Mouse (Mus musculus) megakaryocyte-erythroid progenitor cell, adult 5-6 weeks (primary cell): ENCODE data around the gene Plxdc2. TPM values are rescaled to one million over a fixed set of nuclear protein-coding genes. Genes with fewer than 3 reads are reported as not detected.

Experiments used
- ATAC-seq: replicated peaks from 2 replicates; pipeline ENCODE4 v1.8.0; 2016; ENCODE audit warnings: mild to moderate bottlenecking, inconsistent platforms; ENCODE audit not compliant: severe bottlenecking, poor library complexity, low FRiP score, low TSS enrichment
- total RNA-seq, 2 experiments: library from RNA; stranded (forward) in 1 of 2; stranded (reverse) in 1 of 2; fragments of 200-1000, 215-1000 nt in 1 of 2; fragments of >200 nt in 1 of 2; fragmentation: Nextera tagmentation in 1 of 2; gene quantifications; 2 replicates each; pipeline ENCODE4 v1.2.3; 2014 to 2017

Gene Plxdc2
- total RNA-seq, 2 experiments from 2014 or later = 0.61 to 1.3 TPM

GRCm38 (mm10) chr2:16398896-16399295, 42.8 kb downstream of the Plxdc2 start:
- ATAC-seq = no peak

- ATAC-seq = no peak
These were observed 50.4 kb downstream of the Plxdc2 start for GRCm38 (mm10) chr2:16406508-16406907.

- no peak for ATAC-seq
These were observed 58.4 kb downstream of the Plxdc2 start for GRCm38 (mm10) chr2:16414340-16414976.

- no peak for ATAC-seq
These were observed 82.9 kb downstream of the Plxdc2 start for GRCm38 (mm10) chr2:16439030-16439429.

- no peak for ATAC-seq
These were observed 86.5 kb downstream of the Plxdc2 start for GRCm38 (mm10) chr2:16442643-16443042.

- no peak for ATAC-seq
These were observed 91.8 kb downstream of the Plxdc2 start for GRCm38 (mm10) chr2:16447936-16448335.

- ATAC-seq = no peak
These were observed 94.9 kb downstream of the Plxdc2 start for GRCm38 (mm10) chr2:16450838-16451665.

- no peak for ATAC-seq
These were observed 95.5 kb downstream of the Plxdc2 start for GRCm38 (mm10) chr2:16451666-16452009.

- no peak for ATAC-seq
These were observed 96.0 kb downstream of the Plxdc2 start for GRCm38 (mm10) chr2:16452080-16452479.

GRCm38 (mm10) chr2:16456264-16456780, 100.2 kb downstream of the Plxdc2 start:
- ATAC-seq = no peak

- no peak for ATAC-seq
These were observed 103.4 kb downstream of the Plxdc2 start for GRCm38 (mm10) chr2:16459490-16459889.

- no peak for ATAC-seq
These were observed 114.0 kb downstream of the Plxdc2 start for GRCm38 (mm10) chr2:16470099-16470498.

- no peak for ATAC-seq
These were observed 127.8 kb downstream of the Plxdc2 start for GRCm38 (mm10) chr2:16483943-16484342.

- no peak for ATAC-seq
These were observed 129.9 kb downstream of the Plxdc2 start for GRCm38 (mm10) chr2:16485970-16486369.

- ATAC-seq = no peak
These were observed 135.1 kb downstream of the Plxdc2 start for GRCm38 (mm10) chr2:16491242-16491641.

- no peak for ATAC-seq
These were observed 146.7 kb downstream of the Plxdc2 start for GRCm38 (mm10) chr2:16502843-16503242.

GRCm38 (mm10) chr2:16507540-16508230, 151.6 kb downstream of the Plxdc2 start:
- ATAC-seq = no peak

GRCm38 (mm10) chr2:16518148-16518547, 162.0 kb downstream of the Plxdc2 start:
- ATAC-seq = no peak

GRCm38 (mm10) chr2:16523427-16523826, 167.3 kb downstream of the Plxdc2 start:
- no peak for ATAC-seq

GRCm38 (mm10) chr2:16532244-16532643, 176.1 kb downstream of the Plxdc2 start:
- ATAC-seq = no peak
